Mouse (Mus musculus): ENCODE results near the gene Sorbs2. TPM values are rescaled to one million over a fixed set of nuclear protein-coding genes. Genes with fewer than 3 reads are reported as not detected.

Sorbs2 gene
- total RNA-seq, 2 experiments from 2014 or later, result 0.32 TPM; not detected in 1

DNA sequence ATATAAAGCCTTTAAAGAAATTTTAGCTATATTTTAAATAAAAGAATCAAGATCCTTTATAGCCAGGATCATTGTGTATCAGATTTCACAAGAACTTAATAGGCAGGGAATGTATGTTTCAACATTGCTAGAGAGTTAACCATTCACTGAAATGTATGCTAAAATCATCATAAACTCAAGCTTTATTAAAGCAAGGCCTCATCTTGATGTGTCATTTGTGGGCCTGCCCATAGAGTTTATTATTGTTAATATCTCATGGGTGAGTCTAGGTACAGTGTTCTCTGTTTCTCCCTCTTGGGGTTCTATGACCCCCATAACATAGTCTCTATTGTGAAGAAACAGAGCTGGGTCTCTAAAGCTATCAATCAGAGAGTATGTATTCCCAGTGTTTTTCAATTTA is 236.2 kb downstream of the Sorbs2 start:
- no peak for ATAC-seq (replicated peaks; ENCODE audit: poor library complexity)

- ATAC-seq (replicated peaks; ENCODE audit: poor library complexity), result no peak
Measured at GRCm38 (mm10) chr8:45751512-45752502, 244.2 kb downstream of the Sorbs2 start.

GRCm38 (mm10) chr8:45755482-45755881 is 247.9 kb downstream of the Sorbs2 start:
- ATAC-seq (replicated peaks; ENCODE audit: poor library complexity), result no peak

- ATAC-seq (replicated peaks; ENCODE audit: poor library complexity), result no peak
Measured at GRCm38 (mm10) chr8:45755972-45756371, 248.4 kb downstream of the Sorbs2 start.

GRCm38 (mm10) chr8:45760622-45761021 is 253.0 kb downstream of the Sorbs2 start:
- no peak for ATAC-seq (replicated peaks; ENCODE audit: poor library complexity)

- no peak for ATAC-seq (replicated peaks; ENCODE audit: poor library complexity)
Measured at GRCm38 (mm10) chr8:45761053-45761452, 253.5 kb downstream of the Sorbs2 start.

DNA sequence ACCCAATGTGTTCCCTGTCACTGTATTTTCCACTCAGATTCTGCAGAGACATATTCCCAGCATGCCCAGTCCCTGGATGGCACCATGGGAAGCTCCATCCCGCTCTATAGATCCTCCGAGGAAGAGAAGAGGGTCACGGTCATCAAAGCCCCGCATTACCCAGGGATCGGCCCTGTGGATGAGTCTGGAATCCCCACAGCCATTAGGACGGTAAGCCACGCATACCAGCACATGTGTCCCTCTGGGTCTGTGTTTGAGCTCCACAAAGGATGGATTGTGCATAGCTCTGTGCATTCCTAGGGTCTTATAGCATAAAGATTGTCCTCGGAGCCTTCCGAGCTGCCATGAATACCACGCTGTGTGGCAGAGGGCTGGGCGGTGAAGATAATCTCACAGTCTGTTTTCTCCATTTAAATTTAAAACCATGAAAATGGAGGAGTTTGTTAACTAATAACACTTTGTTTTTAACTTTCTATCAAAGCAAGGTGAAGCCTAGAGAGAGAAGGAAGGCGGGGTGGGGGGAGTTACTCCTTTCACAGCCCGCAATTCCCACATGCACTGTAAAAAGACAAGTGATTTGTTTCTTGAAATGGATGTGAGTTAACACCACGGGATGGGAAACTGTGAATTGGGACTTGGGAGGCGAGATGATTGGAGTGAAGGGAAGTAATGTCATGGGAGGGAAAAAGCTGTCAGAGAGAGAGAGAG is 255.5 kb downstream of the Sorbs2 start:
- no peak for ATAC-seq (replicated peaks; ENCODE audit: poor library complexity)

DNA sequence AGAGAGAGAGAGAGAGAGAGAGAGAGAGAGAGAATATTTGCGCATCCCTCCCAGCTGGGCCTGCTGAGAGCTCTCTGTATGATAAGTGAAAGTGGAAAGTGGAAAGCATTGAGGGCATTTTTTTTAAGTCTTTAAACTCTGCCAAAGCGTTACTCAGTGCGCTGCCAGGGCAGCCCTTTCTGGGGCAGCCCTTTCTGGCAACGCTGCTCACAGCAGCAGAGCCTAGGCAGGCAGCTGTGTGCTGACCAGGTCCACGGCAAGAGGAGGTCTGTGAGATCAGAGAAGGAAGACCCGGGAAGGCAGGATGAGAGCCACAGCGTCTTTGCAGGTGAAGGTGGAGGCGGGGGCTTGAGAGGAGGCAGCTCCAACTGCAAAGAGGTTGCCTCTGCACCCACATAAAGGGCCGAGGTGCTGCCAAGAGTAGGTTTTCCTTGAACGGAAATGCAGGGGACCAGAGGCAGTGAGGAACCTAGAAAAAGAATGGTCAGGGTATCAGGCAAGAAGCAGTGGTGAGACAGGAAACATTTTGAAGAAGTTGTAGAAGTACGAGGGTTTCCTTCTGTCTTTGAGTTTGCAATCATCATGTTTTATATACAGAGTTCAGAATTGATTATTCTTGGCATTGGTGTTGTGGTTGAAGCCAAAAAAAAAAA is 256.2 kb downstream of the Sorbs2 start:
- 0 out of 2 replicates have a peak, but pooled peaks have one; percentile 31 for ATAC-seq (replicated peaks; ENCODE audit: poor library complexity)

- peak; percentile 74 for ATAC-seq (replicated peaks; ENCODE audit: poor library complexity)
Measured at GRCm38 (mm10) chr8:45766138-45766537, 258.6 kb downstream of the Sorbs2 start.

DNA sequence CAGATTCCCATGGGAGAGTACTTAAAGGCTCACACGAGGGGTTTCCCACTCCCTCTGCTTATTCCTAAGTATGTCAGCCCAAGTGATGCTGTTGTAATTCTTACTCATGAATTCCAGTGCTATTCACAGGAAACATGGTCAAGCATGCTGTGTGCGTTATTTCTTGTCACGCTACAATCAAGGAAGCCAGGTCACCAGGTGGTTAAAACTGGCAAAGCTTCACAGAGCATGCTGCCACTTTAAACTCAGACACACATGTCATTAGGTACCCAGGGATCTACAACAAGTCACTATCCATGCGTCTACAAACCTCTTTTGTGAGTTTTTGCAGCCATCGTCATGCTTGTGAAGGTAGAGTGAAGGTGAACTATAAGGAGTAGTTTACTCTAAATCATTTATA is 267.3 kb downstream of the Sorbs2 start:
- ATAC-seq (replicated peaks; ENCODE audit: poor library complexity), result no peak

- no peak for ATAC-seq (replicated peaks; ENCODE audit: poor library complexity)
Measured at GRCm38 (mm10) chr8:45775481-45775880, 267.9 kb downstream of the Sorbs2 start.

DNA sequence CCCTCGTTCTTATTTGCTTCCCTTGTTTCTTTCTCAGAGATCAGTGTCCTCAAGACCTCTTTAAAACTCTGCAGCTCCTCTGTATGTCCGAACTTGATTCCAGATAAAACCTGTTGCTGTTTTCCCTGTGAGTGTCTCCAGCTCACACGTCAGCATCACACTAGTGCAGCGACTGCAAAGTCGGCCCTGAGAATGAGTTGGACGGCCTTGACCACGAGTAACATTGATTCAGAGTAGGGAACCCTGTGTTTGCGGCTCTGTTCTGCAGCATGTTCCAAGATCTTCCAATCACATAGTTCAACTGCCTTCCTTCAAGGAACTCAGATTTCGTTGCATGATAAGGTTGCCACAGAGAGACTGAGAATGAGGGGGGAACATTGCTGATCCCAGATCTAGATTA is 268.8 kb downstream of the Sorbs2 start:
- ATAC-seq (replicated peaks; ENCODE audit: poor library complexity), result no peak

GRCm38 (mm10) chr8:45776977-45777376 is 269.4 kb downstream of the Sorbs2 start:
- ATAC-seq (replicated peaks; ENCODE audit: poor library complexity), result no peak

- no peak for ATAC-seq (replicated peaks; ENCODE audit: poor library complexity)
Measured at GRCm38 (mm10) chr8:45780585-45780984, 273.0 kb downstream of the Sorbs2 start.

GRCm38 (mm10) chr8:45788610-45789009 is 281.0 kb downstream of the Sorbs2 start:
- ATAC-seq (replicated peaks; ENCODE audit: poor library complexity), result no peak

DNA sequence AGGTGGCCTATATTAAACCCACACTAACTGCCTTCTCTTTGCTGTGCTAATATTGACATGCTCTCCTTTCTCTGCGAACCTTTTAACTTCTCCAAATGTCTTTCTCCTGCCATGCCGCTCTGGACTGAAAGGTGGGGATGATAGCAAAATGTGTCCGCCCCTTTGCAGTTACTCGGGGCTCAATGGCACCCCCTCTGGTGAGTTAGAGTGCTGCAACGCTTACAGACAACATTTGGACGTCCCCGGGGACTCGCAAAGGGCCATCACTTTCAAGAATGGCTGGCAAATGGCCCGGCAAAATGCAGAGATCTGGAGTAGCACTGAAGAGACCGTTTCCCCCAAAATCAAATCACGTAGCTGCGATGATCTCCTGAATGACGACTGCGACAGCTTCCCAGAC is 287.3 kb downstream of the Sorbs2 start:
- no peak for ATAC-seq (replicated peaks; ENCODE audit: poor library complexity)

DNA sequence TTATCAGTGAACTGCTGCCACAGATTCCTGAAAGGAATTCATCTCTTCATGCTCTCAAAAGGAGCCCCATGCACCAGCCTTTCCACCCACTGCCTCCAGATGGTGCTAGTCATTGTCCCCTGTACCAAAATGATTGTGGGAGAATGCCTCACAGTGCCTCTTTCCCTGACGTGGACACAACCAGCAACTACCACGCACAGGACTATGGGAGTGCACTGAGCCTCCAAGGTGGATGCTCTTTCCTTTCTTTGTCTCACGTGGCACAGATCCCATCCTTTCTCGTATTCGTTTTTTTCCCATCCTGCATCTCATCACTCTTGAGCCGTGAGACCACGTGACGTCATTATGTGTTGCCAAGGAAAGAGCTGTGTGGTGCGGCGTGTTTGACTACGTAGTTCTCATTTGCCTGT is 288.7 kb downstream of the Sorbs2 start:
- ATAC-seq (replicated peaks; ENCODE audit: poor library complexity), result peak; percentile 63

DNA sequence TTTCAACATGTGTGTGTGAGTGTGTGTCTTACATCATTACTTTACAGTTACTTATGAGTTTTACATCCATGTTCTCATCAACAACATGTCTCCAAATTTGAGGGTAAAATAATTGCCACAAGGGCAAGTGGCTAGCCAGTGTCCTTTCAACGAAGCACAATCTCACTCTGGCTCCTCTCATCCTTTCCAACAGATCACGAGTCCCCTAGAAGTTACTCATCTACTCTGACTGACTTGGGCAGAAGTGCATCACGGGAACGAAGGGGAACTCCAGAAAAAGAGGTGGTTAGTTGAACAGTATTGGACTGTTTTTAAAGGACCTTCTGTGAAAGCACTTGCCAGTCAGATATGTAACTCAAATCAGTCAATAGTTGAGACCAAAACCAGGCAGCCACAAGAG is 291.9 kb downstream of the Sorbs2 start:
- no peak for ATAC-seq (replicated peaks; ENCODE audit: poor library complexity)

DNA sequence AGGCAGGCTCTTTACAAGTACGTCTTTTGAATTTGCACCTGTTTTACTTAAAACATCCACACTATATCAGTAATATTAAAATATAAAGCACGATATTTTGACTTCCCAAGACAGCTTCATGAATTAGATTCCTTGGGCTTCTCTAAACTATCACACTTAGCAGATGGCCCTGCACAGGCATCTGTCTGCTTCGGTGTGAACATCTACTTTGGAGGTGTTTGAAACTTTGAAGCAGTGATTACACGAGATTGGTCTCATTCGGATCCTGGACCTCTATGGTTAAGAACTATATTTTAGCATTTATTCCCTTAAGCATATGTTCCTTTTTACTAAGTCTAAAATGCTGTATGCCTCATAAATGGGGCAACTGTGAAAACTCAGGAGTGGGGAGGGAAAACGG is 301.0 kb downstream of the Sorbs2 start:
- ATAC-seq (replicated peaks; ENCODE audit: poor library complexity), result no peak

GRCm38 (mm10) chr8:45816765-45817426 is 309.3 kb downstream of the Sorbs2 start:
- ATAC-seq (replicated peaks; ENCODE audit: poor library complexity), result peak; percentile 87

DNA sequence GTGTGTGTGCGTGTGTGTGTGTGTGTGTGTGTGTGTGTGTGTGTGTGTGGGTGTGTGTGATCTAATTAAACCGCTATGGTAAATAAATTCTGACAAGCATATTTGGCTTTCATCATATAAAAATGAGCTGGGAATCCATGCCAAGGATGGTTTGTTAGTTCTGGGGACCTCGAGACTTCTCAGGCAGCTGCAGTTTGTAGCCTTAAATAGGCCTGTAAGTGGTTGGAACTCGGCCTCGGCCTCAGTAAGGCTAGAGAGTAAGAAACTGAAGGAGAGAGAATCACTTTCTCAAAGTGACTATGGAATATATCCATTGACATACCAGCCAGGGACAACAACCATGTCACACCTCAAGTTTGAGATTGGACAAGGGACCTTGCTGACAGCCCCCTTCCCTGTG is 314.1 kb downstream of the Sorbs2 start:
- ATAC-seq (replicated peaks; ENCODE audit: poor library complexity), result no peak

Data from megakaryocyte progenitor cell, adult 5-6 weeks (primary cell).